Mouse (Mus musculus): Measurements from ENCODE around the gene Olfr1281. TPM values are rescaled to one million over a fixed set of nuclear protein-coding genes. Genes with fewer than 3 reads are reported as not detected.
"Not testable (repeated sequence)": the region's sequence is repeated elsewhere in the genome, so short reads cannot be mapped to it uniquely, and the experiment has no call there.

The Olfr1281 gene
- polyA plus RNA-seq (2012; ENCODE audit: insufficient read depth, insufficient read length, missing spikeins): not detected in 2 replicates

GRCm38 (mm10) chr2:111326220-111326619 lies at the start of gene Olfr1281:
TSS of gene Olfr1281 (plus strand) at chr2:111326520.
- no peak within 1 kb of the TSS for H3K27ac ChIP-seq (replicated peaks; ENCODE audit: low read depth, low read length)
- no peak within 1 kb of the TSS for H3K4me3 ChIP-seq (ENCODE audit: insufficient read depth, low read depth, low read length)
- no peaks in the 10 kb centered on the region for H3K4me1 ChIP-seq (ENCODE audit: control insufficient read depth, insufficient read depth, insufficient read length, low read length)

- no peak within 1 kb of the TSS for H3K4me3 ChIP-seq (ENCODE audit: insufficient read depth, low read depth, low read length)
Measured at GRCm38 (mm10) chr2:111289836-111290235, 36.5 kb upstream of the Olfr1281 start, which contains the start of gene Olfr1278. TSS of gene Olfr1278 (plus strand) at chr2:111290136.

DNA sequence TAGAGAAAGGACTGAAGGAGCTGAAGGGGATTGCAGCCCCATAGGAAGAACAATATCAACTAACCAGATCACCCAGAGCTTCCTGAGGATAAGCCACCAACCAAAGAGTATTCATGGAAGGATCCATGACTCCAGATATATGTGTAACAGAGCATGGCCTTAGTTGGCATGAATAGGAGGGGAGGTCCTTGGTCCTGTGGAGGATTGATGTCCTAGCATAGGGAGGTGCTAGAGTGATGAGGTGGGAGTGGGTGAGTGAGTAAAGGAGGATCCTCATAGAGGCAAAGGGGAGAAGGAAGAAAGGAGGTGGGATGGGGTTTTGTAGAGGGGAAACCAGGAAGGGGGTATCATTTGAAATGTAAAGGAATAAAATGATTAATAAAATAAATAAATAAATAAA lies 27.8 kb upstream of the Olfr1281 start:
- Histone ChIP-seq H3K4me1 (ENCODE audit: control insufficient read depth, insufficient read depth, insufficient read length, low read length) (no peaks in the 10 kb centered on the region), H3K27ac (replicated peaks; ENCODE audit: low read depth, low read length) (no peak overlapping the region), H3K4me3 (ENCODE audit: insufficient read depth, low read depth, low read length) (no peak overlapping the region)

More at GRCm38 (mm10) chr2:111289836-111290235, 36.5 kb upstream of the Olfr1281 start, which contains the start of gene Olfr1278:
- no peak within 1 kb of the TSS for H3K27ac ChIP-seq (replicated peaks; ENCODE audit: low read depth, low read length)
- no peaks in the 10 kb centered on the region for H3K4me1 ChIP-seq (ENCODE audit: control insufficient read depth, insufficient read depth, insufficient read length, low read length)

DNA sequence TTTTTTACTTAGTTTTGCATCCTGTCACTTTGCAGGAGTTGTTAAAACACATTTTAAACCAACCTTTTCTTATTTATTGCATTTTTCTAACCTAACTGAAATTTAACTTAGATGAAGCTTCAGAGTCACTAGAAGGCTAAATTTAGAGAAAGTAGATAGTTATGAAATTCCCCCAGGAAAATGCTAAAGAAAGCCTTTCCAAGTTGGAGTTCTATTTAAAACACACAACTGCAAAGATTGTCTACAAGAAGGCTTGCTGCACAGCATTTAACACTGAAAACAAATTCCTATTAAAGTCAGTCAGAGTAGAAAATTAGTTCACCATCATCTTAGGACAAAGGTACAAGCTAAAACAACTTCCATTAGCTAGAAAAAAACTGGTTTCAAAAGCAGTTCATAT lies 25.9 kb upstream of the Olfr1281 start, which contains the start of gene Olfr1279:
Gene Olfr1279 (plus strand): TSS at position 262 of the 400 bp plus-strand sequence.
- Histone ChIP-seq H3K27ac (replicated peaks; ENCODE audit: low read depth, low read length) (no peak within 1 kb of the TSS), H3K4me1 (ENCODE audit: control insufficient read depth, insufficient read depth, insufficient read length, low read length) (no peaks in the 10 kb centered on the region), H3K4me3 (ENCODE audit: insufficient read depth, low read depth, low read length) (no peak within 1 kb of the TSS)

- Histone ChIP-seq H3K27ac (replicated peaks; ENCODE audit: low read depth, low read length) (no peak within 1 kb of the TSS), H3K4me1 (ENCODE audit: control insufficient read depth, insufficient read depth, insufficient read length, low read length) (no peaks in the 10 kb centered on the region), H3K4me3 (ENCODE audit: insufficient read depth, low read depth, low read length) (no peak within 1 kb of the TSS)
Measured at GRCm38 (mm10) chr2:111313717-111314116, 12.6 kb upstream of the Olfr1281 start, which contains the start of gene Olfr1280. TSS of gene Olfr1280 (plus strand) at chr2:111314017.

GRCm38 (mm10) chr2:111333721-111334120 lies 7.4 kb downstream of the Olfr1281 start:
- H3K27ac ChIP-seq (replicated peaks; ENCODE audit: low read depth, low read length); H3K4me3 ChIP-seq (ENCODE audit: insufficient read depth, low read depth, low read length); H3K4me1 ChIP-seq (ENCODE audit: control insufficient read depth, insufficient read depth, insufficient read length, low read length): not testable (repeated sequence)

DNA sequence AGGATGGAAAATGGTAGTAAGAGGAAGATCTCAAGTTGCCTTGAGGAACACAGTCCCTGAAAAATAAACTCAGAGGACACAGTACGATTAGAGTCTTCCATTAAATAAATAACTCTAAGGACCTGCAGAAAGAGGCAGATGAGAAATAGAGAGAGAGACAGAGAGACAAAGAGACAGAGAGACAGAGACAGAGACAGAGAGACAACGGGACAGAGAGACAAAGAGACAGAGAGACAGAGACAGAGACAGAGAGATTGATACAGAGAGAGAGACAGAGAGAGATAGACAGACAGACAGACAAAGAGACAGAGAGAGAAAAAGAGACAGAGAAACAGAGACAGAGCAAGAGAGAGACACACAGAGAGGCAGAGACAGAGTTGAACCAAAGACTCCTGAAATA lies 9.7 kb downstream of the Olfr1281 start, which contains the start of gene Olfr1282:
Gene Olfr1282 (minus strand): TSS at position 101 of the 400 bp plus-strand sequence.
- Histone ChIP-seq H3K4me3 (ENCODE audit: insufficient read depth, low read depth, low read length) (no peak within 1 kb of the TSS), H3K4me1 (ENCODE audit: control insufficient read depth, insufficient read depth, insufficient read length, low read length) (no peaks in the 10 kb centered on the region), H3K27ac (replicated peaks; ENCODE audit: low read depth, low read length) (no peak within 1 kb of the TSS)

- no peak within 1 kb of the TSS for H3K27ac ChIP-seq (replicated peaks; ENCODE audit: low read depth, low read length)
- no peaks in the 10 kb centered on the region for H3K4me1 ChIP-seq (ENCODE audit: control insufficient read depth, insufficient read depth, insufficient read length, low read length)
- no peak within 1 kb of the TSS for H3K4me3 ChIP-seq (ENCODE audit: insufficient read depth, low read depth, low read length)
Measured at GRCm38 (mm10) chr2:111366490-111366889, 40.2 kb downstream of the Olfr1281 start, which contains the start of gene Olfr1283. TSS of gene Olfr1283 (plus strand) at chr2:111366790.

DNA sequence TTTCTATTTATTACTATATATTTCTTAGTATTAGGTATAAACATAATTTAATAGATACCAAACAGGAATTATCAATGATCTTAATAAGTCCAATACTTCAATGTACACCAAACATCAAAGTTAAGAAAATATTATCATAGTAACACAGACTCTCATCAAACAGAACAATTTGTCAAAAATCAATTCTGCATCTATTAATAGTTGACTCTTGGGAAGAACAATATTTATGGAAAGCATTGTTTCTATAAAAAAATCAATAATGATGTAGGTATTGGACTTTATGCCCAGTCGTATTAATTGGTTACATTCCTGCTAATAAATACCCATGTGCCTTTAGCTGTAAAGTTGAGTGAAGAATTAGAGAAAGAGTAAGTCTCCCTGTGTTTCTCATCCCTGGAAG lies 48.9 kb downstream of the Olfr1281 start, which contains the start of gene Olfr1284:
Gene Olfr1284 (plus strand): TSS at position 301 of the 400 bp plus-strand sequence.
- Histone ChIP-seq H3K4me1 (ENCODE audit: control insufficient read depth, insufficient read depth, insufficient read length, low read length) (no peaks in the 10 kb centered on the region), H3K27ac (replicated peaks; ENCODE audit: low read depth, low read length) (no peak within 1 kb of the TSS), H3K4me3 (ENCODE audit: insufficient read depth, low read depth, low read length) (no peak within 1 kb of the TSS)

Other genes starting within 250 kb of the Olfr1281 start
- gene Gm13941, start 220.5 kb upstream of the Olfr1281 start, polyA plus RNA-seq (2012; ENCODE audit: insufficient read depth, insufficient read length, missing spikeins): not detected in 2 replicates
- gene Gm15130, start 173.6 kb upstream of the Olfr1281 start, polyA plus RNA-seq (2012; ENCODE audit: insufficient read depth, insufficient read length, missing spikeins): not detected in 2 replicates
- not detected in 2 replicates for gene 4930430A15Rik, start 96.9 kb upstream of the Olfr1281 start, polyA plus RNA-seq (2012; ENCODE audit: insufficient read depth, insufficient read length, missing spikeins)
- gene Olfr1275, start 91.2 kb upstream of the Olfr1281 start, polyA plus RNA-seq (2012; ENCODE audit: insufficient read depth, insufficient read length, missing spikeins): not detected in 2 replicates
- not detected in 2 replicates for gene Olfr1276, start 72.0 kb upstream of the Olfr1281 start, polyA plus RNA-seq (2012; ENCODE audit: insufficient read depth, insufficient read length, missing spikeins)
- not detected in 2 replicates for gene Olfr1277, start 52.4 kb upstream of the Olfr1281 start, polyA plus RNA-seq (2012; ENCODE audit: insufficient read depth, insufficient read length, missing spikeins)
- gene Olfr1278, start 36.4 kb upstream of the Olfr1281 start, polyA plus RNA-seq (2012; ENCODE audit: insufficient read depth, insufficient read length, missing spikeins): not detected in 2 replicates
- not detected in 2 replicates for gene Olfr1279, start 25.9 kb upstream of the Olfr1281 start, polyA plus RNA-seq (2012; ENCODE audit: insufficient read depth, insufficient read length, missing spikeins)
- gene Olfr1280, start 12.5 kb upstream of the Olfr1281 start, polyA plus RNA-seq (2012; ENCODE audit: insufficient read depth, insufficient read length, missing spikeins): not detected in 2 replicates
- not detected in 2 replicates for gene Olfr1282, start 9.6 kb downstream of the Olfr1281 start, polyA plus RNA-seq (2012; ENCODE audit: insufficient read depth, insufficient read length, missing spikeins)
- not detected in 2 replicates for gene Olfr1283, start 40.3 kb downstream of the Olfr1281 start, polyA plus RNA-seq (2012; ENCODE audit: insufficient read depth, insufficient read length, missing spikeins)
- gene Olfr1284, start 49.0 kb downstream of the Olfr1281 start, polyA plus RNA-seq (2012; ENCODE audit: insufficient read depth, insufficient read length, missing spikeins): not detected in 2 replicates
- not detected in 2 replicates for gene Olfr1286, start 96.6 kb downstream of the Olfr1281 start, polyA plus RNA-seq (2012; ENCODE audit: insufficient read depth, insufficient read length, missing spikeins)
- gene Olfr1287, start 122.6 kb downstream of the Olfr1281 start, polyA plus RNA-seq (2012; ENCODE audit: insufficient read depth, insufficient read length, missing spikeins): not detected in 2 replicates
- gene Olfr1288, start 147.6 kb downstream of the Olfr1281 start, polyA plus RNA-seq (2012; ENCODE audit: insufficient read depth, insufficient read length, missing spikeins): not detected in 2 replicates
- not detected in 2 replicates for gene Olfr1289, start 154.3 kb downstream of the Olfr1281 start, polyA plus RNA-seq (2012; ENCODE audit: insufficient read depth, insufficient read length, missing spikeins)
- not detected in 2 replicates for gene Olfr1290, start 167.3 kb downstream of the Olfr1281 start, polyA plus RNA-seq (2012; ENCODE audit: insufficient read depth, insufficient read length, missing spikeins)
- gene Olfr1291-ps1, start 170.7 kb downstream of the Olfr1281 start, polyA plus RNA-seq (2012; ENCODE audit: insufficient read depth, insufficient read length, missing spikeins): not detected in 2 replicates
- gene Olfr1293-ps, start 198.7 kb downstream of the Olfr1281 start, polyA plus RNA-seq (2012; ENCODE audit: insufficient read depth, insufficient read length, missing spikeins): not detected in 2 replicates
- gene Olfr1294, start 213.8 kb downstream of the Olfr1281 start, polyA plus RNA-seq (2012; ENCODE audit: insufficient read depth, insufficient read length, missing spikeins): not detected in 2 replicates
- not detected in 2 replicates for gene Olfr1295, start 243.2 kb downstream of the Olfr1281 start, polyA plus RNA-seq (2012; ENCODE audit: insufficient read depth, insufficient read length, missing spikeins)

All from brown adipose tissue, adult 24 weeks (tissue).